Mouse (Mus musculus) skeletal muscle tissue, postnatal 0 days (tissue): ENCODE measurements around the gene Rufy2. TPM values are rescaled to one million over a fixed set of nuclear protein-coding genes. Genes with fewer than 3 reads are reported as not detected.

Experiments used
- polyA plus RNA-seq: library from polyadenylated mRNA; unstranded; fragments of >200 nt; fragmentation: Nextera tagmentation; extraction: Ambion mirVana; gene quantifications from 2 replicates; pipeline ENCODE4 v1.2.1, GENCODE M21; 2015

Gene Rufy2
- polyA plus RNA-seq = 10.8 and 11.6 TPM in 2 replicates

GRCm38 (mm10) chr10:62980039-62980954 is at the start of gene Rufy2:
Gene Rufy2 (plus strand): TSS chr10:62980223.

DNA sequence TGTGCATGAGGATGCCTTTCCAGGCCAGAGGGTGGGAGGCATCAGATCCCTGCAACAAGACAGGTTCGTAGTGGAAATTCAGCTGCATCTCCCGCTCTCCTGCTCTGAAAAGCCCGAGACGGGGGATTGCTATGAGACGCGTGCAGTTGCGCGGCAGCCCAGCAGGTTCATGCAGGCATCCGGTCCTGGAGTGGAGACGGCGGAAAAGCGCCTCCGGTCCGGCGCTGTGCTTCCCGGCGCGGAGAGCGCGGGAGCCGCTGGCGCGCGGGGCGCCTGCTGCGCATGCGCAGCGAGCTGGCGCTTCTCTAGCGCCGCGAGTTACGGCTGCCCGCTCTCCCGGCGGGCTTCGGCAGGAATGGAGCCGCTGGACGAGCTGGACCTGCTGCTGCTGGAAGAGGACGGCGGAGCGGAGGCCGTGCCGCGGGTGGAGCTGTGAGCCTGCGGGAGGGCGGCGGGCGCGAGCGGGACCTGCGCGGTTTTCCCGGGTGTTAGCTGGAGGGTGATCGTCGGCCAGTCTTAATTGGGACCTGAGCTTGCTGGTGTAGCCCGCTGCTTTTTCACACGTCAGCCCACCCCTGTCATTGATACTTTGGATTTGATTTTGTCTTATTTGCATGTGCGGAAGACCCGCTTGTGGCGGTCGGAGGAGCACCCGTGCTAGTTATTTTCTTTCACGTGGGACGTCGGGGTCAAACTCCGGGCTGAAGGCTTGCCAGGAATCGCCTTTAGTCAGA is 33.1 kb upstream of the Rufy2 start, which contains the start of gene Dna2:
TSS of gene Dna2 (plus strand) at position 289 of the 734 bp plus-strand sequence.

DNA sequence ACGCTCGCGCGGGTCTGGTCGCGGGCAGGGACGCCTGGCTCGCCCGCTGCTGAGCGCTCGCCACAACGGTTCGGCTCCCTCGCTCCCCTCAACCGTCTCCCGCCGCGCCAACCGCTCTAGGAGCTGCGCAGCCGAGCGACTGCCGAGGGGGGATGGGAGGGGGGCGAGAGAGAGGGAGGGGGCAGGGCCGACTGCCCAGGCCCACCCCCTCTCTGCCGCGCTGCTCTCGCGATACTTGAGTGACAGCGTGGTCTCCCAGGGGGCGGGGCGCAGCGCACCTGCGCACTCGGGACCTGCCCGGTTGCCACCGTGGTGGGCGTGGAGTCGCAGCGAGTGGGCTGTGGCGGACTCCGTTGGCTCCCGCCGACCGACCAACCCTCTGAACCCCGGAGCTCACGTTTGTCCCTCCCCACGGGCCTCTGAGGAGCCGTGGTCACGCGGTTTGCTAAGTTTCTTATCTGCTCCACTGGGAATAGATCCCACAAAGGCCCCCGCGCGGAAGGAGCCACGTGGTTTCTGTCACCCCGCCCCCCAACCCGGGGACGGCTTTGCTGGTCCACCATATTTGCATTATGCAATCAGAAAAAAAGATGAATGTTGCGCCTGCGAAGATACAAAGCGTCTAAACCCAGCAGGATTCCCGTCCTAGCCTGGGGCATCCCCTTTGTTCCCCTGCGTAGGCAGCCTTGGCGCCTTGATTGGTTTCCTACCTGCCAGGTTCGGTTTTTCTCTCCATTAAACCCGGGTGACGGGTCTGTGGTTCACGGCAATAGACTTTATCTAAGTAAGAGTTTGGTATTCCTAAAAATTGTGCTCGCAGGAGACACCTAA is 43.9 kb downstream of the Rufy2 start, which contains the start of the genes Hnrnph3 and Pbld2:
TSS of gene Hnrnph3 (minus strand) at position 469 of the 831 bp plus-strand sequence.
TSS of gene Pbld2 (plus strand) at position 567 of the 831 bp plus-strand sequence.

GRCm38 (mm10) chr10:63059862-63060261 is 79.8 kb downstream of the Rufy2 start, which contains the start of gene Pbld1:
Gene Pbld1 (plus strand): TSS chr10:63060162.

Other genes with a start within 250 kb of the Rufy2 start
- 47.0 and 49.9 TPM in 2 replicates for gene Ccar1, start 187.9 kb upstream of the Rufy2 start, polyA plus RNA-seq
- 9.2 and 9.4 TPM in 2 replicates for gene Tet1, start 71.2 kb upstream of the Rufy2 start, polyA plus RNA-seq
- 16.7 and 18.5 TPM in 2 replicates for gene Slc25a16, start 59.6 kb upstream of the Rufy2 start, polyA plus RNA-seq
- 2.3 and 2.9 TPM in 2 replicates for gene Dna2, start 33.2 kb upstream of the Rufy2 start, polyA plus RNA-seq
- 27.3 and 28.2 TPM in 2 replicates for gene Hnrnph3, start 44.0 kb downstream of the Rufy2 start, polyA plus RNA-seq
- 0.83 and 0.96 TPM in 2 replicates for gene Pbld2, start 44.1 kb downstream of the Rufy2 start, polyA plus RNA-seq
- gene Pbld1, start 79.9 kb downstream of the Rufy2 start, polyA plus RNA-seq = 0.67 and 0.77 TPM in 2 replicates
- not detected in 2 replicates for gene Atoh7, start 119.4 kb downstream of the Rufy2 start, polyA plus RNA-seq
- 53.1 and 56.9 TPM in 2 replicates for gene Mypn, start 223.7 kb downstream of the Rufy2 start, polyA plus RNA-seq